Mouse (Mus musculus): Measurements from ENCODE around the gene Tfap4.

- TF ChIP-seq EP300 (IDR thresholded peaks at IDR 0.05; ENCODE audit: low read depth) (no peak), CTCF (IDR thresholded peaks at IDR 0.05; ENCODE audit: low read depth) (no peak)
Observed at GRCm38 (mm10) chr16:4604293-4604837, 44.7 kb upstream of the Tfap4 start.
